Mouse (Mus musculus): ENCODE measurements around the gene Hcn4.

DNA sequence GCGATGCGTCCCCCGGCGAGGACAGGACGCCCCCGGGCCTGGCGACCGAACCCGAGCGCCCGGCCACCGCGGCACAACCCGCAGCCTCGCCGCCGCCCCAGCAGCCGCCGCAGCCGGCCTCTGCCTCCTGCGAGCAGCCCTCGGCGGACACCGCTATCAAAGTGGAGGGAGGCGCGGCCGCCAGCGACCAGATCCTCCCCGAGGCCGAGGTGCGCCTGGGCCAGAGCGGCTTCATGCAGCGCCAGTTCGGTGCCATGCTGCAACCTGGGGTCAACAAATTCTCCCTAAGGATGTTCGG is 655 bp downstream of the Hcn4 start:
- TF ChIP-seq TAL1 (IDR thresholded peaks at IDR 0.05; ENCODE audit: low read length) (no peak), GATA1 (IDR thresholded peaks at IDR 0.05; ENCODE audit: low read length) (no peak)
